Mouse (Mus musculus) lung, postnatal 0 days (tissue): ENCODE results near the gene H13. TPM values are rescaled to one million over a fixed set of nuclear protein-coding genes. Genes with fewer than 3 reads are reported as not detected.

Experiments
- ATAC-seq: fragments of 200-750 bp; cut with Nextera tagmentation; 2 replicates; pipeline ENCODE4 v1.8.0; 2017; ENCODE audit warnings: moderate library complexity
- DNase-seq: peaks from one replicate; pipeline ENCODE4 v3.0.0-alpha.2; 2016; ENCODE audit warnings: low spot score
- H3K27ac ChIP-seq: fragments of 300-500 bp; sonication (generic); 2 replicates; pipeline ENCODE4 v1.5.1; 2014; ENCODE audit warnings: antibody characterized with exemption, mild to moderate bottlenecking, low read length, mixed read lengths
- H3K27me3 ChIP-seq: fragments of 300-500 bp; sonication (generic); replicated peaks from 2 replicates; pipeline ENCODE4 v1.6.1; 2014; ENCODE audit warnings: low read length, mixed read lengths; ENCODE audit not compliant: insufficient read depth
- H3K36me3 ChIP-seq: fragments of 300-500 bp; sonication (generic); 2 replicates; pipeline ENCODE4 v1.6.1; 2014; ENCODE audit warnings: low read length, mixed read lengths; ENCODE audit not compliant: insufficient read depth
- H3K4me1 ChIP-seq: fragments of 300-500 bp; sonication (generic); 2 replicates; pipeline ENCODE4 v1.6.1; 2014; ENCODE audit warnings: antibody characterized with exemption, low read depth, low read length, mixed read lengths; ENCODE audit not compliant: insufficient read depth
- H3K4me2 ChIP-seq: fragments of 300-500 bp; sonication (generic); replicated peaks from 2 replicates; pipeline ENCODE4 v1.6.1; 2014; ENCODE audit warnings: low read depth, mild to moderate bottlenecking, low read length, moderate library complexity, mixed read lengths
- H3K4me3 ChIP-seq: fragments of 300-500 bp; sonication (generic); 2 replicates; pipeline ENCODE4 v1.5.1; 2014; ENCODE audit warnings: low read depth, low read length
- H3K9ac ChIP-seq: fragments of 300-500 bp; sonication (generic); replicated peaks from 2 replicates; pipeline ENCODE4 v1.6.1; 2014; ENCODE audit warnings: low read depth, mild to moderate bottlenecking
- H3K9me3 ChIP-seq: fragments of 300-500 bp; sonication (generic); 2 replicates; pipeline ENCODE4 v1.6.1; 2016; ENCODE audit warnings: low read length, mixed read lengths
- CTCF ChIP-seq: IDR thresholded peaks from 2 replicates; pipeline ENCODE4 v1.5.1; 2016; ENCODE audit warnings: antibody characterized with exemption, mild to moderate bottlenecking
- EP300 ChIP-seq: IDR thresholded peaks from 2 replicates; pipeline ENCODE4 v1.6.1; 2016; ENCODE audit warnings: antibody characterized with exemption, mild to moderate bottlenecking, control low read depth
- WGBS: fragments of 180-500 bp; shearing (Covaris S2); extraction: QIAGEN DNeasy Blood & Tissue Kit; methylation state at CpG from one replicate; pipeline ENCODE4 v1.1.7; 2014; 5-methylcytosine and 5-hydroxymethylcytosine counted together
- polyA plus RNA-seq: library from polyadenylated mRNA; unstranded; fragments of >200 nt; fragmentation: Nextera tagmentation; extraction: Ambion mirVana; gene quantifications from 2 replicates; pipeline ENCODE4 v1.2.1, GENCODE M21; 2015

H13 gene
- polyA plus RNA-seq, 1 experiment from 2014 or later = 127 TPM

DNA sequence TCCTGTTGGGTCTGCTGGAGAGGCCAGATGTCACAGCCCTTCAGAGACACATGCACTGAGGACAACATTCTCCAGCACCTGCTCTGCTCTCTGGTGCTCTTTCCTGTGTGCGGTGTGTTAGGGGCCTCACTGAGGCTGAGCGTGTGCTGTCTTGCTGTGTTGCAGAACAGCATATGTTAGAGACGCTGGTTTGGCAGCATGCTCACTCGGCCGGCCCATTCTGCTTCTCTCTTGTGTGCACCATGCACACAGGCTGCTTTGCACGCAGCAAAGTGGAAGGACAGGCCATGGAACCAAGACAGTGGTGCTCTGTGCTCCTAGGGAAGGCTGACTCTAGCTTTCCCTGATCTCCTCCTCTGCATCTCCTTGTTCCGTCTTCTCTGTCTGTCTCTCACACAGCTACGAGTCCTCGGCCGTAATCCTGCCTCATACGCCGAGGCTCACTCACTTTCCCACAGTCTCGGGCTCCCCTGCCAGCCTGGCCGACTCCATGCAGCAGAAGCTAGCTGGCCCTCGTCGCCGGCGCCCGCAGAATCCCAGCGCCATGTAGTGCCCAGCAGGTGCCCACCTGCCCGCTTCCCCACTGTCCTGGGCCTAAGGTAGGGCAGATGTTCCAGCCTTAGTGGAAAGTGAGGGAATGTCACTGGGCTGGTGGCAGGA lies 34.5 kb downstream of the H13 start:
- no peak overlapping the region for H3K4me2 ChIP-seq
- H3K36me3 ChIP-seq = peaks cover 33% of the 10 kb centered on the region
- no peak overlapping the region for H3K4me3 ChIP-seq
- DNase-seq = no peak
- no peak overlapping the region for H3K27ac ChIP-seq
- no peak overlapping the region for H3K9ac ChIP-seq
- no peaks in the 10 kb centered on the region for H3K9me3 ChIP-seq
- no peak for ATAC-seq
- TF ChIP-seq CTCF = no peak
- TF ChIP-seq EP300 = no peak
- WGBS = 89% methylated on average over 21 of the region's 21 CpGs
- H3K27me3 ChIP-seq = no peaks in the 10 kb centered on the region
- peaks cover 22% of the 10 kb centered on the region for H3K4me1 ChIP-seq

DNA sequence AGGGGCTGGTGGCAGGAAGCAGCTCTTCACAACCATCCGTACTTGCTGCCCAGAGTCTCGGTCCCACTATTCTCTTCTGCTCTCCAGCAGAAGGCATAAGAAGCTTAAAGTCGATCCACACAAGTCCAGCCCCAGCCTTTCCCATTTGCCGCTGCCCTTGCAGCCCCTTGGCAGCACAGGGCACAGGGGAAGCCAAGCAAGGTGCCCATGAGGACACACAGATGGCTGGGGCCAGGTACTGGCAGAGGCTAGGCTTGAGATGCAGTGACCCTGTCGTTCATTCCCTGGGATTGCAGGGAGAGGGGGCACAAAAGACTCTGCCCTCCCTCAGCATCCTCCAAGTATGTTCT lies 35.0 kb downstream of the H13 start:
- Histone ChIP-seq H3K27ac (no peak overlapping the region), H3K36me3 (peaks cover 33% of the 10 kb centered on the region), H3K4me2 (no peak overlapping the region), H3K9me3 (no peaks in the 10 kb centered on the region), H3K4me3 (no peak overlapping the region), H3K4me1 (peaks cover 22% of the 10 kb centered on the region), H3K9ac (no peak overlapping the region), H3K27me3 (no peaks in the 10 kb centered on the region)
- no peak for TF ChIP-seq CTCF
- DNase-seq (no peak), ATAC-seq (no peak)
- WGBS = 75% methylated on average over 5 of the region's 5 CpGs

DNA sequence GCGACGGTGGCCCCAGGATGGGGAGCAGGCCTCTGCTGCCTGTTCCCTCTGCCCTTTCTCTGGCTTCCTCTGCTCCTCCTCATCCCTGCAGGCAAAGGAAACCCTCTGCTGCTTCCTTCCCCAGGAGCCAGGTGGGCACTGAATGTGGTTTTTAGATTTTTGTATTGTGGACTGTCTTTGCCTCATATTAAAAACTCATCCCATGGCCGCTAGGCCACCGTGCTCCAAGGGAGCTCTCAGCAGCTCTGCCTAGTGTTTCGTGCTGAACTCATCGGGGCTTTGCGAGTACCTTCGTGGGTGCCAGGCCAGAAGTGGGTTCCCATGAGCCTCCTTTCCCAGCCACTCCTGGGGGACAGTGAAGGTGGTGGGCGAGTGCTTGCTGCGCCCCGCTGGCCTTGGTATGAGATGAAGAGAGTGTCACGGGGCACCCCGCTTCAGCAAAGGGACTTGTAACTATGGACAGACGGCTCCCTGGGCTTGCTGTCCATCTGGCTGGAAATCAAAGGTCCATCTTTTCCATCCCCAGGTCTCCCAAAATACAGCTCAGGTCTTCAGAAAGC lies 35.6 kb downstream of the H13 start:
- H3K27ac ChIP-seq = no peak overlapping the region
- H3K9me3 ChIP-seq = no peaks in the 10 kb centered on the region
- WGBS = 87% methylated on average over 14 of the region's 14 CpGs
- no peak overlapping the region for H3K4me3 ChIP-seq
- H3K4me1 ChIP-seq = peaks cover 22% of the 10 kb centered on the region
- DNase-seq = no peak
- H3K9ac ChIP-seq = no peak overlapping the region
- ATAC-seq = no peak
- no peak overlapping the region for H3K4me2 ChIP-seq
- H3K36me3 ChIP-seq = peaks cover 33% of the 10 kb centered on the region
- H3K27me3 ChIP-seq = no peaks in the 10 kb centered on the region
- TF ChIP-seq CTCF (no peak), EP300 (no peak)

DNA sequence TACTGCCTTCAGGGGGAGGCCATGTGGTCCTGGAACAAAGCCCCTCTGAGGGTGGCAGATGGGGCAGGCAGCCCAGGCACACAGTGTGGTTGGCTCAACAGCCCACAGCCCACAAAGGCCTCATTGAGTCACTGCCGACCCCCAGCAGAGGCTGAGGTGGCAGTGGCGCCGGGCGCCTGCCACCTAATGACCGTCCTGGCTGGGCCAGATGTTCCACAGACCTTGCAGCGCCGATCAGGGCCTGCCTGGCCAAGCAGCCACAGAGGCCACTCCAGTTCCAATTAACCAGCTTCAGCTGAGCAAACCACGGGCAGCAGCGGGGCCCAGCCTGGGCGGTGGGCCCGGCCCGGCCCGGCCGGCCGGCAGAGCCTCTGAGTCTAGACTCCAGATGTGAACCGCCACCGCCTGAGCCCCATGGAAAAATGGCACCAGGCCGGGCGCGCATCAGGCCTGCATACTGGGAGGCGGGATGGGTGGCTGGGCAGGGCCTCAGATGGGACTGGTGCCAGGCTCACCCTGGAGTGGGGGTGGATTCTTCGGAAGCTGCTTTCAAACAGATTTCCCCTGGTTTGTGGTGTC lies 36.8 kb downstream of the H13 start:
- no peak for TF ChIP-seq EP300
- TF ChIP-seq CTCF = no peak

DNA sequence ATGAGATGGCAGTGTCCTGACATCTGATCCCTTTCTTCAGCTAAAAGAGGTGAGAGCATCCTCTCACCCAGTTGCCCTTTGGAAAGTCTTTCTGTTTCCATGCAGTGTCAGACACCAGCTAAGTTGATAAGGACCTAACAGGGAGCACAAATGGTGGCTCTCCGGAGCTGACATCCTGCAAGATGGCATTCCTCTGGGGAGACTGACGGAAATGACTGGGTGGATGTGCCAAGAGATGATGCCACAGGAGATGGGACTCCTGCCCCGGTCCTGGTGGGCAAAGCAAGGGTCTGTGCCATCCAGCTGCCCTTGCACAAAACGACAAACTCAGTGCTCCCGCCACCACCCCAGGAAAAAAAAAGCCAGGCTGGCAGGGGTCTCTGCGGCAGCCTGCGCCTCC lies 37.9 kb downstream of the H13 start:
- H3K9me3 ChIP-seq = no peaks in the 10 kb centered on the region
- H3K9ac ChIP-seq = peak overlapping the region; percentile 55
- H3K36me3 ChIP-seq = peaks cover 13% of the 10 kb centered on the region; the same call in 1 of the 2 replicates
- H3K4me3 ChIP-seq = peak overlapping the region; percentile 38
- peak overlapping the region; percentile 90 for H3K27ac ChIP-seq
- TF ChIP-seq EP300 (no peak; the same call in 1 of the 2 replicates), CTCF (no peak)
- ATAC-seq (peak; percentile 32), DNase-seq (no peak)
- peak overlapping the region; percentile 65 for H3K4me2 ChIP-seq
- H3K4me1 ChIP-seq = peaks cover 22% of the 10 kb centered on the region
- H3K27me3 ChIP-seq = no peaks in the 10 kb centered on the region
- WGBS = 18% methylated on average over 6 of the region's 7 CpGs

More for the DNA sequence above, 36.8 kb downstream of the H13 start:
- Histone ChIP-seq H3K36me3 (peaks cover 22% of the 10 kb centered on the region; the same call in 1 of the 2 replicates), H3K27me3 (no peaks in the 10 kb centered on the region), H3K4me1 (peaks cover 22% of the 10 kb centered on the region), H3K4me3 (no peak overlapping the region), H3K9ac (0 out of 2 replicates have a peak overlapping the region, but pooled peaks have one; percentile 12), H3K4me2 (no peak overlapping the region), H3K27ac (peak overlapping the region; percentile 90), H3K9me3 (no peaks in the 10 kb centered on the region)
- DNase-seq (peak; percentile 69), ATAC-seq (peak; percentile 21; the same call in 1 of the 2 replicates)
- WGBS = 56% methylated on average over 22 of the region's 22 CpGs

DNA sequence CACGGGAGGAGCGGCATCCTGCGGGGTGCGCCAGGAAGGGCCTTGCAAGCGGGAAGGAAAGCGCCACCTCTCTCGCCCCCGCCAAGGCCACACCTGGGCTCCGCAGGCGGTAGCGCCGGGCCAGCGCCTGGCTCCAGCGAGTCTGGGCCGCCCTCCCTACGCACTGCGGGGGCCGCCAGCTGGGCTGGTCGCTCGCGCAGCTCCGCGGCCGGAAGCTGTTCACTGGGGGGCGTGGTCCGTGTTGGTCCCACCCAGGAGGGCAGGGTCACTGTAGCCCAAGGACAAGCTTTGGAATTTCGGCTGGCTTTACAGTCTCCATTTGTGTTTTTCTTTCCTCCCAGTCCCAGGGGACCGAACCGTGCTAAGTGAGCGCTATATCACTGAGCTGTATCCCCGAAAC lies 38.4 kb downstream of the H13 start:
- Histone ChIP-seq H3K4me2 (peak overlapping the region; percentile 65), H3K9me3 (no peaks in the 10 kb centered on the region), H3K36me3 (peaks cover 13% of the 10 kb centered on the region; the same call in 1 of the 2 replicates), H3K27ac (peak overlapping the region; percentile 90), H3K9ac (peak overlapping the region; percentile 55), H3K27me3 (no peaks in the 10 kb centered on the region), H3K4me3 (peak overlapping the region; percentile 38), H3K4me1 (peaks cover 22% of the 10 kb centered on the region)
- ATAC-seq = peak; percentile 98
- WGBS = 2% methylated on average over 26 of the region's 31 CpGs
- TF ChIP-seq CTCF = peak; percentile 27; the same call in 1 of the 2 replicates
- 0 out of 2 replicates have a peak, but pooled peaks have one; percentile 41 for TF ChIP-seq EP300
- DNase-seq = peak; percentile 96
